In the genomic region with DNA sequence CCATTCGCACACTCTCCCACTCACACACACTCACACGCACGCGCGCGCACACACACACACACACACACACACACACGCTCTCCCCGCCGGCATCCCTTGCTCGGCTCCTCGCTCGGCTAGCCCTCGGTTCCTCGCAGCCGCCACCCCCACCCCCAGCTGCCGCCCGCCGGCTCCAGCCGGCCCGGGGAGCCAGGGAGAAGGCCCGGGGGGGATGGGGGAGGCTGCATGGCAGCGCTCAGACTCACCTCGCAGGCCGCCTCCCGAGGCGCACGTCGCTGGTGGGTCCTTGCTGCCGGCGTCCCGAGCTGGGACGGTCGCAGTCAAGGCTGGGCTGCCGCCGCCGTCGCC, we compare ENCODE assay signal across 7 mouse cellular contexts. TPM values are rescaled to one million over a fixed set of nuclear protein-coding genes. Genes with fewer than 3 reads are reported as not detected.
DNase-seq lines count a peak whose midpoint lies in the region; ATAC-seq and TF ChIP-seq lines count a peak whose summit lies in the region.

No protein-coding gene starts in this region.

- H3K4me2 ChIP-seq in embryonic facial prominence, embryonic 11.5 days (ENCODE audit: low read depth, low read length): peak overlapping the region; percentile 74
- H3K4me2 ChIP-seq in hindbrain, embryonic 14.5 days (replicated peaks): peak overlapping the region; percentile 62
- peak overlapping the region; percentile 69 for H3K4me2 ChIP-seq in limb, embryonic 11.5 days (ENCODE audit: low read depth, severe bottlenecking)
- H3K4me2 ChIP-seq in neural tube, embryonic 13.5 days: peak overlapping the region; percentile 57

- H3K36me3 ChIP-seq in testis, adult 2 months (ENCODE audit: control insufficient read depth, insufficient read depth, low read length): no peaks in the 10 kb centered on the region
- no peaks in the 10 kb centered on the region for H3K36me3 ChIP-seq in embryonic facial prominence, embryonic 11.5 days (replicated peaks; ENCODE audit: control insufficient read depth, insufficient read depth, low read depth, low read length)
- H3K36me3 ChIP-seq in hindbrain, embryonic 14.5 days (replicated peaks; ENCODE audit: control insufficient read depth, insufficient read depth): no peaks in the 10 kb centered on the region
- no peaks in the 10 kb centered on the region for H3K36me3 ChIP-seq in limb, embryonic 11.5 days (ENCODE audit: control insufficient read depth, insufficient read depth, low read length)
- no peaks in the 10 kb centered on the region for H3K36me3 ChIP-seq in neural tube, embryonic 13.5 days

- no peak for DNase-seq in testis, postnatal 14 days (ENCODE audit: low spot score)
- DNase-seq in embryonic facial prominence, embryonic 11.5 days (ENCODE audit: low spot score): no peak
- peak; percentile 32 for DNase-seq in hindbrain, embryonic 14.5 days (ENCODE audit: low spot score)
- peak; percentile 57 for DNase-seq in limb, embryonic 11.5 days (ENCODE audit: low spot score)
- no peak for DNase-seq in natural killer cell, adult 2 months (ENCODE audit: low spot score in 2 of 2)

- H3K27ac ChIP-seq in testis, adult 2 months (ENCODE audit: control insufficient read depth, insufficient read depth, low read depth, low read length): peak overlapping the region; percentile 76
- no peak overlapping the region for H3K27ac ChIP-seq in embryonic facial prominence, embryonic 11.5 days (replicated peaks; ENCODE audit: low read depth, low read length)
- peak overlapping the region; percentile 96 for H3K27ac ChIP-seq in hindbrain, embryonic 14.5 days
- H3K27ac ChIP-seq in limb, embryonic 11.5 days (replicated peaks; ENCODE audit: low read depth, low read length): no peak overlapping the region
- H3K27ac ChIP-seq in neural tube, embryonic 13.5 days (replicated peaks): peak overlapping the region; percentile 96

- WGBS in embryonic facial prominence, embryonic 11.5 days: 8% methylated on average over 15 of the region's 37 CpGs
- 31% methylated on average over 16 of the region's 37 CpGs for WGBS in hindbrain, embryonic 14.5 days
- WGBS in limb, embryonic 11.5 days: 12% methylated on average over 13 of the region's 37 CpGs
- 31% methylated on average over 33 of the region's 37 CpGs for WGBS in neural tube, embryonic 13.5 days

- H3K4me3 ChIP-seq in testis, adult 2 months (ENCODE audit: control insufficient read depth, low read depth, low read length): peak overlapping the region; percentile 84
- peak overlapping the region; percentile 47 for H3K4me3 ChIP-seq in embryonic facial prominence, embryonic 11.5 days (ENCODE audit: low read depth, low read length)
- peak overlapping the region; percentile 62 for H3K4me3 ChIP-seq in hindbrain, embryonic 14.5 days (replicated peaks; ENCODE audit: low read length)
- peak overlapping the region; percentile 39 for H3K4me3 ChIP-seq in limb, embryonic 11.5 days (ENCODE audit: low read depth, low read length)
- H3K4me3 ChIP-seq in neural tube, embryonic 13.5 days: peak overlapping the region; percentile 61

- peak overlapping the region; percentile 62 for H3K9ac ChIP-seq in embryonic facial prominence, embryonic 11.5 days (replicated peaks; ENCODE audit: low read length)
- H3K9ac ChIP-seq in hindbrain, embryonic 14.5 days: peak overlapping the region; percentile 82
- peak overlapping the region; percentile 53 for H3K9ac ChIP-seq in limb, embryonic 11.5 days (ENCODE audit: low read length)
- peak overlapping the region; percentile 85 for H3K9ac ChIP-seq in neural tube, embryonic 13.5 days

- H3K27me3 ChIP-seq in testis, adult 2 months (ENCODE audit: control insufficient read depth, insufficient read depth, low read length): no peaks in the 10 kb centered on the region
- peaks cover 15% of the 10 kb centered on the region for H3K27me3 ChIP-seq in embryonic facial prominence, embryonic 11.5 days (ENCODE audit: control insufficient read depth, insufficient read depth, low read length)
- H3K27me3 ChIP-seq in hindbrain, embryonic 14.5 days (ENCODE audit: control insufficient read depth, insufficient read depth, low read length): peaks cover 23% of the 10 kb centered on the region
- H3K27me3 ChIP-seq in limb, embryonic 11.5 days (ENCODE audit: control insufficient read depth, insufficient read depth, low read length): peaks cover 24% of the 10 kb centered on the region
- H3K27me3 ChIP-seq in neural tube, embryonic 13.5 days: peaks cover 47% of the 10 kb centered on the region

- TF ChIP-seq POLR2A in testis, adult 2 months (IDR thresholded peaks at IDR 0.05; ENCODE audit: control insufficient read depth, low read depth, low read length): no peak

- no peaks in the 10 kb centered on the region for H3K9me3 ChIP-seq in embryonic facial prominence, embryonic 11.5 days (replicated peaks; ENCODE audit: control insufficient read depth, low read length)
- no peaks in the 10 kb centered on the region for H3K9me3 ChIP-seq in hindbrain, embryonic 14.5 days (ENCODE audit: control insufficient read depth, low read length)
- no peaks in the 10 kb centered on the region for H3K9me3 ChIP-seq in limb, embryonic 11.5 days (ENCODE audit: control insufficient read depth, low read length)
- H3K9me3 ChIP-seq in neural tube, embryonic 13.5 days: no peaks in the 10 kb centered on the region

- no peaks in the 10 kb centered on the region for H3K4me1 ChIP-seq in testis, adult 2 months (ENCODE audit: control insufficient read depth, insufficient read depth, low read length)
- H3K4me1 ChIP-seq in embryonic facial prominence, embryonic 11.5 days (ENCODE audit: control insufficient read depth, insufficient read depth, low read length): no peaks in the 10 kb centered on the region
- no peaks in the 10 kb centered on the region for H3K4me1 ChIP-seq in hindbrain, embryonic 14.5 days (replicated peaks; ENCODE audit: control insufficient read depth, insufficient read depth, low read length)
- no peaks in the 10 kb centered on the region for H3K4me1 ChIP-seq in limb, embryonic 11.5 days (ENCODE audit: control insufficient read depth, insufficient read depth, low read length)
- H3K4me1 ChIP-seq in neural tube, embryonic 13.5 days (replicated peaks): peaks cover 5% of the 10 kb centered on the region; the same call in 1 of the 2 replicates

- peak; percentile 81 for ATAC-seq in embryonic facial prominence, embryonic 11.5 days (replicated peaks; ENCODE audit: insufficient number of reproducible peaks, low FRiP score, low TSS enrichment, low read depth)
- ATAC-seq in hindbrain, embryonic 14.5 days (ENCODE audit: low FRiP score): peak; percentile 58
- peak; percentile 73 for ATAC-seq in limb, embryonic 11.5 days (ENCODE audit: insufficient number of reproducible peaks, low FRiP score, low TSS enrichment, low read depth)
- peak; percentile 71 for ATAC-seq in neural tube, embryonic 13.5 days (ENCODE audit: low read depth)

- TF ChIP-seq CTCF in testis, adult 2 months (IDR thresholded peaks at IDR 0.05; ENCODE audit: control insufficient read depth, insufficient read depth, insufficient replicate concordance, low read depth, low read length): no peak

RNA-seq across cellular contexts. Expression of gene Nexmif, which starts 0.6 kb away (rescaled TPM):
- polyA plus RNA-seq in testis, adult 2 months (2012; rRNA removed): 0.33 and 0.43 TPM in 2 replicates
- polyA plus RNA-seq in embryonic facial prominence, embryonic 11.5 days (2014; fragmentation: Nextera tagmentation; extraction: Ambion mirVana): 0.92 and 0.95 TPM in 2 replicates
- 16.2 and 17.5 TPM in 2 replicates for polyA plus RNA-seq in hindbrain, embryonic 14.5 days (2014; fragmentation: Nextera tagmentation; extraction: Ambion mirVana)
- polyA plus RNA-seq in limb, embryonic 11.5 days (2014; fragmentation: Nextera tagmentation; extraction: Ambion mirVana): 1.2 and 1.6 TPM in 2 replicates
- polyA plus RNA-seq in neural tube, embryonic 13.5 days (2015; fragmentation: Nextera tagmentation; extraction: Ambion mirVana): 9.3 and 10.4 TPM in 2 replicates

Comparison
In these comparisons a context has a peak if more than half of its experiments do, and no peak if none do; other contexts are left out.
1. H3K27ac ChIP-seq: peak in testis, adult 2 months (single experiment), hindbrain, embryonic 14.5 days (single experiment) and neural tube, embryonic 13.5 days (single experiment); none in embryonic facial prominence, embryonic 11.5 days (single experiment) and limb, embryonic 11.5 days (single experiment).
2. DNase-seq: peak in hindbrain, embryonic 14.5 days (single experiment) and limb, embryonic 11.5 days (single experiment); none in testis, postnatal 14 days (single experiment), embryonic facial prominence, embryonic 11.5 days (single experiment) and natural killer cell, adult 2 months (0 of 2).
3. Peak in every context shown above with its lines, with median percentiles within 50 percentile points of each other: H3K4me3 ChIP-seq, ATAC-seq, H3K4me2 ChIP-seq and H3K9ac ChIP-seq.